Mouse (Mus musculus) hindbrain, embryonic 10.5 days (tissue): Measurements from ENCODE around the gene Exo1. TPM values are rescaled to one million over a fixed set of nuclear protein-coding genes. Genes with fewer than 3 reads are reported as not detected.

Experiments
- DNase-seq: peaks from one replicate; pipeline ENCODE4 v3.0.0-alpha.2; 2017; ENCODE audit warnings: low spot score
- H3K27ac ChIP-seq: fragments of 300-500 bp; sonication (generic); 2 replicates; pipeline ENCODE4 v1.5.1; 2016; ENCODE audit warnings: mild to moderate bottlenecking, moderate library complexity
- H3K27me3 ChIP-seq: fragments of 300-500 bp; sonication (generic); 2 replicates; pipeline ENCODE4 v1.6.1; 2016; ENCODE audit warnings: mild to moderate bottlenecking; ENCODE audit not compliant: poor library complexity, insufficient read depth, severe bottlenecking
- H3K36me3 ChIP-seq: fragments of 300-500 bp; sonication (generic); 2 replicates; pipeline ENCODE4 v1.6.1; 2016; ENCODE audit warnings: mild to moderate bottlenecking, moderate library complexity
- H3K4me1 ChIP-seq: fragments of 300-500 bp; sonication (generic); replicated peaks from 2 replicates; pipeline ENCODE4 v1.6.1; 2016; ENCODE audit warnings: mild to moderate bottlenecking
- H3K4me3 ChIP-seq: fragments of 300-500 bp; sonication (generic); 2 replicates; pipeline ENCODE4 v1.5.1; 2016; ENCODE audit warnings: mild to moderate bottlenecking, moderate library complexity
- H3K9me3 ChIP-seq: fragments of 300-500 bp; sonication (generic); 2 replicates; pipeline ENCODE4 v1.6.1; 2016; ENCODE audit warnings: mild to moderate bottlenecking, moderate library complexity
- WGBS: fragments of 180-500 bp; shearing (Covaris S2); methylation state at CpG from one replicate; pipeline ENCODE4 v1.1.7; 2016; 5-methylcytosine and 5-hydroxymethylcytosine counted together
- polyA plus RNA-seq: library from polyadenylated mRNA; unstranded; fragments of >200 nt; fragmentation: Nextera tagmentation; extraction: Ambion mirVana; gene quantifications from 2 replicates; pipeline ENCODE4 v1.2.1, GENCODE M21; 2016

Exo1 gene
- polyA plus RNA-seq, 1 experiment from 2014 or later, result 85.3 TPM

DNA sequence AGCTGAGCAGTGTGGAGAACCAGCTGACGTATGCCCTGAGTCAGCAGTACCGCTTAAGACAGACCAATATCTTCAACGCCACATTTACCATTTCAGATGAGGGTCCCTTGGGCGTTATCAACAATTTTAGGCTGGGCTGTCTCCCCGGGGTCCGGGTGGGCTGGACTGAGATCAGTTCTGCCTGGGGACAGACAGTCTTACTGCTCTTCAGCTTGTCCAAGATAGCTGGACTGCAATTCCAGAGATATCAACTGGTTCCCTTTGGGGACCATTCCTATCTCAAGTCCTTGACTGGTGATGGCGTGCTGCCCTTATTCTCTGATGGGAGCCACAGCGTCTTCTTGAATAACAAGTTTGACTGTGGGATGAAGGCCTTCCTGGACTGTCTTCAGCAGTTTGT, 40.7 kb downstream of the Exo1 start:
- no peaks in the 10 kb centered on the region for H3K27me3 ChIP-seq
- H3K4me1 ChIP-seq, result no peaks in the 10 kb centered on the region
- no peak overlapping the region for H3K4me3 ChIP-seq
- DNase-seq, result no peak
- no peaks in the 10 kb centered on the region for H3K9me3 ChIP-seq
- no peaks in the 10 kb centered on the region for H3K36me3 ChIP-seq
- no peak overlapping the region for H3K27ac ChIP-seq
- 90% methylated on average over 8 of the region's 8 CpGs for WGBS

DNA sequence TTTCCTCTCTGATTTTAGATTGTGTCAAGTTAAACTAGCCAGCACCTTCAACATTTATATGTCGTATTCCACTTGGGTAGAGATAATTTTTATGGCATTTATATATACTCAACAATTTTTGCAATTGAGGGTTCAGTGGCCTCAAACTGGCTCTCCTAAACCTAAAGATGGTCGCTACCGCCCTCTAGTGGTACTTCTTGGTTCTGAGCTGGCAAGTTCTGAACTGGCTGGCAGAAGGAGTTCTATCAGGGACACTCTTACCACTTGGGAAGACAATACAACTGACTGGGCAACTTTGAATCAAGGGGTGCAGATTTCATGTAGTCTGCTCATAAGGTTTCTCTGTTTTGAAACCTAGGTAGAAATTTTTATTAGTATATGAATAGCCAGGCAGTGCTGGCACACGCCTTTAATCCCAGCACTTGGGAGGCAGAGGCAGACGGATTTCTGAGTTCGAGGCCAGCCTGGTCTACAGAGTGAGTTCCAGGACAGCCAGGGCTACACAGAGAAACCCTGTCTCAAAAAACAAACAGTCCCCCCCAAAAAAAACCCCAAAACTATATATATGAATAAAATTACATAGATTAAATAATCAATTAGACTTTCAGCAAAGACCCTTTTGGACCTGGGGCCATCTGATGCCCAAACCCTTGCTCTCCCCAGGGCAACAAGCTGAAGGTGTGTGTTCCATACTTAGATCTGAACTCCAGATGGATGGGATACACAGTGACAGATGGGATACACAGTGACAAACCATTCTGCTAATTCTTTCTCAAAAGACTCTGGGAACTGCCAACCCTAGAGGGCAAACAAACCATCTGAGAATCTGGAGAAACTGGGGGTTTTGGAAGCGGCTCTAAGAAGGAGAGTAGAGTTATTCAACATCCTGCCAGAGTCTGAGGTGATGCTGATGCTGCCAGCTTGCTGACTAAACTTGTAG, 43.7 kb downstream of the Exo1 start:
- Histone ChIP-seq H3K27ac (no peak overlapping the region), H3K4me1 (no peaks in the 10 kb centered on the region), H3K4me3 (no peak overlapping the region), H3K36me3 (no peaks in the 10 kb centered on the region), H3K9me3 (no peaks in the 10 kb centered on the region), H3K27me3 (no peaks in the 10 kb centered on the region)
- 56% methylated on average over 7 of the region's 7 CpGs for WGBS
- peak; percentile 65 for DNase-seq

- no peak for DNase-seq
- Histone ChIP-seq H3K27ac (no peak overlapping the region), H3K9me3 (no peaks in the 10 kb centered on the region), H3K36me3 (no peaks in the 10 kb centered on the region), H3K4me1 (no peaks in the 10 kb centered on the region), H3K27me3 (no peaks in the 10 kb centered on the region), H3K4me3 (no peak overlapping the region)
- 94% methylated on average over 5 of the region's 5 CpGs for WGBS
These were observed 51.0 kb downstream of the Exo1 start for GRCm38 (mm10) chr1:175931391-175931790.

DNA sequence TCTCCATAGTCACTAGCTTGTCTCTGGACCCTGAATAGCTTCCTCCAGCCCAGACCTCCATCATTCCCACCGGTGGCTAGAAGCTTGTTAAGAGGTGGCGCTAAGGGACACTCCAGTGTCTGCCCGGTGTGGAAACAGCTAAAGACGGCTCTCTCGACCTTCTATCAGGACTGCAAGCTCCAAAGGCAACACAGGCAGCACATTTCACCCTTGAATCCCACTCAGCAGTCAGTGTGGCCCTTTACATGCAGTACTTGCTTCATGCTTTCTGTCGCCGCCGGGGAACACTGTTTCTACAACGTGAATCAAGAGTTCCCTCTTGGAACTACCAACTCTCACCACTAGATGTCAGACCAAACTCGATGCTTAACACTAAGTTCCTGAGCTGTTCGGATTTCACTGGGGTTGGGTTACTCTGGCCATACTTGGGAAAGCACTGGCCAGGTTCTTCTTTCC, 55.9 kb downstream of the Exo1 start:
- Histone ChIP-seq H3K36me3 (no peaks in the 10 kb centered on the region), H3K27ac (no peak overlapping the region), H3K4me1 (no peaks in the 10 kb centered on the region), H3K4me3 (peak overlapping the region; percentile 33), H3K27me3 (no peaks in the 10 kb centered on the region), H3K9me3 (no peaks in the 10 kb centered on the region)
- DNase-seq, result peak; percentile 65
- 12% methylated on average over 11 of the region's 11 CpGs for WGBS

GRCm38 (mm10) chr1:175938731-175939130, 58.4 kb downstream of the Exo1 start:
- 77% methylated on average over 3 of the region's 3 CpGs for WGBS
- Histone ChIP-seq H3K4me3 (no peak overlapping the region), H3K4me1 (no peaks in the 10 kb centered on the region), H3K27me3 (no peaks in the 10 kb centered on the region), H3K36me3 (no peaks in the 10 kb centered on the region), H3K27ac (no peak overlapping the region), H3K9me3 (no peaks in the 10 kb centered on the region)
- no peak for DNase-seq

- WGBS, result 91% methylated on average over 7 of the region's 7 CpGs
- no peaks in the 10 kb centered on the region for H3K27me3 ChIP-seq
- H3K36me3 ChIP-seq, result no peaks in the 10 kb centered on the region
- DNase-seq, result no peak
- H3K4me3 ChIP-seq, result no peak overlapping the region
- no peaks in the 10 kb centered on the region for H3K4me1 ChIP-seq
- H3K27ac ChIP-seq, result no peak overlapping the region
- no peaks in the 10 kb centered on the region for H3K9me3 ChIP-seq
These were observed 62.8 kb downstream of the Exo1 start for GRCm38 (mm10) chr1:175943168-175943567.

DNA sequence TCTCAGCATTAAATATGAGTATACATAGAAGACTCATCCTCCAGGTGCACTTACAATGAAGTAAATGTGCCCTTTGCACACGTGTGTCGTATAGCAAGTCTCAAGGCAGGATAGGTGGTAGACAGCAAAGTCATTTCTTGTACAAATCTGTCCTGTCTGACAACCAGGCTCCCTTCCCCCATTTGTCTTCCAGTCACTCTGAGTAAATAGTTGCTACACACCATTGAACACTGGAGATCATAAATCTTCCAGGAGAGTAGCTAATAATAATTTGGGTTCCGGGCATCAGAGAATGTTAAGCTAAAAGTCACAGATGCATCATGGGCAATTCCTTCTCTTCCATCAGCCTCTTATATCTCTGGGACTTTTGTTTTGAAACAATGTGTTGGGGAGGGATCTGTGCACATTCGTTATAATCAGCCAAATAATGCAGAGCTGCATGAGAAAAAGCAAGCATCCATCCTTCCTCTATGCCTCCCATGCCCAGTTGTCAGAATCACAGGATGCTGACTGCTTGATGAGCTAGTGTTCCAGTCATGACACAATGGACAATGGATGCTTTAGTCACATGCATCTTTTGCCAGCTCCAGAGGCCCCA, 66.4 kb downstream of the Exo1 start:
- no peak for DNase-seq
- WGBS, result 82% methylated on average over 4 of the region's 4 CpGs
- no peak overlapping the region for H3K27ac ChIP-seq
- no peaks in the 10 kb centered on the region for H3K9me3 ChIP-seq
- H3K36me3 ChIP-seq, result no peaks in the 10 kb centered on the region
- H3K27me3 ChIP-seq, result no peaks in the 10 kb centered on the region
- H3K4me1 ChIP-seq, result no peaks in the 10 kb centered on the region
- H3K4me3 ChIP-seq, result no peak overlapping the region

DNA sequence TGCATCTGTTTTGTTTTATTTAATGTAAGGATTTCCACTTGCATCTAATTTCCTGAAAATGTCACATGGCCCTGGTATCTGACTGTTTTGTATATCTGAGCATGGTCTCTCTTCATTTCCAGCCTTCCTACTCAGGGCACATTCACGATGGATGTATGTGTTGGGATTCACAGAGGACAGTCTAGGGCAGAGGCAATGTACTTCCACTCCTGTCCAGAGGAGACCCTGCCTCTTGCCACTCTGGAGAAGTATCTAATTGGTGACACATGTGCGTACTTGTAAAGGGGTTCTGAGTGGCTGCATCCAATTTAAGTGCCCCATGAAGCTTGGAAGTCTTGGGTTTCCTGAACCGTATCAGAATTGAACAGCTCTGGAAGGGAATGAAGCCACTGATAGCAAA, 70.0 kb downstream of the Exo1 start:
- Histone ChIP-seq H3K4me1 (no peaks in the 10 kb centered on the region), H3K27ac (no peak overlapping the region), H3K9me3 (no peaks in the 10 kb centered on the region), H3K27me3 (no peaks in the 10 kb centered on the region), H3K36me3 (no peaks in the 10 kb centered on the region), H3K4me3 (no peak overlapping the region)
- DNase-seq, result no peak
- 74% methylated on average over 3 of the region's 3 CpGs for WGBS

DNA sequence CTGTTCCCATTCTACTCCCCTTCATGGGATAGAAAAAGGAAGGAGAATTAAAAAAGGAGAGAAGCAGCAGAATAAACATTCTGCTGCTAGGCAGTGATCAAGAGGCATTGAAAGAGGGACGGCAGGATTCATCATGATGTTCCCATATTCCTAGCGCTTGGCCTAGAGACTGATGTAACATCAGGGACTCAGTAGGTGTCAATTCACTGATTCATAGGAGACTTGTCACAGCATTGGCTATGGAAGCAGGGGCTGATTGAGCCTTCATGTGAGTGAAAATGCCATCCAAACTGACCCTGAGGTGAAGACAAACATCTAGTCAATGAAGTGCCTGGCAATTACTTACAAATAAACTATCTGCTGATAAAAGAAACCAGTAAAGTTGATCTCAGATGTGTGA, 70.5 kb downstream of the Exo1 start:
- Histone ChIP-seq H3K9me3 (no peaks in the 10 kb centered on the region), H3K4me1 (no peaks in the 10 kb centered on the region), H3K27me3 (no peaks in the 10 kb centered on the region), H3K4me3 (no peak overlapping the region), H3K36me3 (no peaks in the 10 kb centered on the region), H3K27ac (no peak overlapping the region)
- WGBS, result 88% methylated on average over 2 of the region's 2 CpGs
- DNase-seq, result no peak

- 92% methylated on average over 2 of the region's 2 CpGs for WGBS
- H3K4me3 ChIP-seq, result no peak overlapping the region
These were observed 81.4 kb downstream of the Exo1 start for GRCm38 (mm10) chr1:175961786-175962185.

More at GRCm38 (mm10) chr1:175961786-175962185, 81.4 kb downstream of the Exo1 start:
- no peaks in the 10 kb centered on the region for H3K9me3 ChIP-seq
- no peaks in the 10 kb centered on the region for H3K4me1 ChIP-seq
- no peak for DNase-seq
- H3K27ac ChIP-seq, result no peak overlapping the region
- H3K27me3 ChIP-seq, result no peaks in the 10 kb centered on the region
- H3K36me3 ChIP-seq, result no peaks in the 10 kb centered on the region

Other genes starting within 250 kb of the Exo1 start
- 14.3 and 14.7 TPM in 2 replicates for gene Opn3, start 187.8 kb upstream of the Exo1 start, polyA plus RNA-seq
- 4.3 and 6.3 TPM in 2 replicates for gene Chml, start 187.7 kb upstream of the Exo1 start, polyA plus RNA-seq
- gene Wdr64, start 182.0 kb upstream of the Exo1 start, polyA plus RNA-seq, result not detected in 2 replicates
- gene Gm38100, start 39.7 kb downstream of the Exo1 start, polyA plus RNA-seq, result 0.17 and 0.18 TPM in 2 replicates
- gene Rbm8a2, start 98.5 kb downstream of the Exo1 start, polyA plus RNA-seq, result 0.63 and 0.73 TPM in 2 replicates